Mouse (Mus musculus): ENCODE results near the gene Trim2.
A peak's percentile ranks its signal among the peaks of the same experiment; 100 is the strongest.

The Trim2 gene

GRCm38 (mm10) chr3:84253655-84254519 lies 52.8 kb downstream of the Trim2 start:
- DNase-seq: no peak

- DNase-seq: no peak
Measured at GRCm38 (mm10) chr3:84252776-84253654, 53.7 kb downstream of the Trim2 start.

GRCm38 (mm10) chr3:84251721-84252120 lies 55.0 kb downstream of the Trim2 start:
- no peak for DNase-seq

- DNase-seq: peak in 1 of 2 experiments; percentile 52
Measured at GRCm38 (mm10) chr3:84250275-84250674, 56.4 kb downstream of the Trim2 start.

GRCm38 (mm10) chr3:84247789-84248188 lies 58.9 kb downstream of the Trim2 start:
- no peak for DNase-seq

GRCm38 (mm10) chr3:84246421-84246861 lies 60.2 kb downstream of the Trim2 start:
- no peak for DNase-seq

GRCm38 (mm10) chr3:84243116-84243515 lies 63.6 kb downstream of the Trim2 start:
- DNase-seq: no peak

- no peak for DNase-seq
Measured at GRCm38 (mm10) chr3:84242497-84242896, 64.2 kb downstream of the Trim2 start.

- no peak for DNase-seq
Measured at GRCm38 (mm10) chr3:84241098-84241497, 65.6 kb downstream of the Trim2 start.

GRCm38 (mm10) chr3:84235420-84236304 lies 71.0 kb downstream of the Trim2 start:
- DNase-seq: peak; percentile 65 to 78

GRCm38 (mm10) chr3:84234562-84234961 lies 72.1 kb downstream of the Trim2 start:
- no peak for DNase-seq

GRCm38 (mm10) chr3:84233663-84234415 lies 72.8 kb downstream of the Trim2 start:
- DNase-seq: no peak

GRCm38 (mm10) chr3:84232312-84232711 lies 74.4 kb downstream of the Trim2 start:
- DNase-seq: no peak

- DNase-seq: peak; percentile 92 to 96
Measured at GRCm38 (mm10) chr3:84230988-84231387, 75.7 kb downstream of the Trim2 start.

- peak in 1 of 2 experiments; percentile 37 for DNase-seq
Measured at GRCm38 (mm10) chr3:84228911-84229310, 77.8 kb downstream of the Trim2 start.

- peak; percentile 81 to 85 for DNase-seq
Measured at GRCm38 (mm10) chr3:84228203-84228870, 78.3 kb downstream of the Trim2 start.

- DNase-seq: no peak
Measured at GRCm38 (mm10) chr3:84227628-84228027, 79.0 kb downstream of the Trim2 start.

GRCm38 (mm10) chr3:84224982-84225381 lies 81.7 kb downstream of the Trim2 start:
- no peak for DNase-seq

- DNase-seq: peak; percentile 60 to 73
Measured at GRCm38 (mm10) chr3:84220748-84221147, 85.9 kb downstream of the Trim2 start.

- no peak for DNase-seq
Measured at GRCm38 (mm10) chr3:84220326-84220725, 86.4 kb downstream of the Trim2 start.

GRCm38 (mm10) chr3:84219720-84220273 lies 86.9 kb downstream of the Trim2 start:
- DNase-seq: no peak

Measured in kidney, postnatal 25 days (tissue).